Mouse (Mus musculus) right cerebral cortex, postnatal 36 days (tissue): ENCODE results near the gene Mpv17.

Experiments used
- DNase-seq, 2 experiments: peaks; one replicate each; pipeline ENCODE4 v3.0.0; 2022; ENCODE audit warnings: low spot score in 2 of 2, mixed read lengths in 1 of 2

Mpv17 gene

GRCm38 (mm10) chr5:31154152-31154553, at the start of gene Mpv17:
Gene Mpv17, minus strand, starts transcription at chr5:31154251.
- peak; percentile 76 to 80 for DNase-seq

DNA sequence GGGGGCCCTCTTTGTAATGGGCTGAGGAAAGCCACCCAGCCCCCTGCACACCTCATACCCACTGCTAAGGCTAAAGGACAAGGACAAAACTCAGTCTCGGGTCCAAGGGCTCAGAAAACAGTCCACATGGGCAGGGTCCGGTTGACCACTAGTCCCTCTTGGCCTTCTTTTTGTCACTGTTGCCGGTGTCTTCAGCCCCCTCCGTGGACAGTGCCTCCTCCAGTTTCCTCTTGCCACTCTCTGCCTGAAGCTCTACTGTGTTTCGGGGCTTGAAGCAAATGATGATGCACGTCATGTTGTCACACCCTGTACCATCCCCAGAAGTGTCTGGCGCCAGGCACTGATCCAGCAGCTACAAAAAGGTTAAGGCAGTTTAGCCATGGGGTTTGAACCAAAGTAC, 48.9 kb upstream of the Mpv17 start:
- no peak for DNase-seq

DNA sequence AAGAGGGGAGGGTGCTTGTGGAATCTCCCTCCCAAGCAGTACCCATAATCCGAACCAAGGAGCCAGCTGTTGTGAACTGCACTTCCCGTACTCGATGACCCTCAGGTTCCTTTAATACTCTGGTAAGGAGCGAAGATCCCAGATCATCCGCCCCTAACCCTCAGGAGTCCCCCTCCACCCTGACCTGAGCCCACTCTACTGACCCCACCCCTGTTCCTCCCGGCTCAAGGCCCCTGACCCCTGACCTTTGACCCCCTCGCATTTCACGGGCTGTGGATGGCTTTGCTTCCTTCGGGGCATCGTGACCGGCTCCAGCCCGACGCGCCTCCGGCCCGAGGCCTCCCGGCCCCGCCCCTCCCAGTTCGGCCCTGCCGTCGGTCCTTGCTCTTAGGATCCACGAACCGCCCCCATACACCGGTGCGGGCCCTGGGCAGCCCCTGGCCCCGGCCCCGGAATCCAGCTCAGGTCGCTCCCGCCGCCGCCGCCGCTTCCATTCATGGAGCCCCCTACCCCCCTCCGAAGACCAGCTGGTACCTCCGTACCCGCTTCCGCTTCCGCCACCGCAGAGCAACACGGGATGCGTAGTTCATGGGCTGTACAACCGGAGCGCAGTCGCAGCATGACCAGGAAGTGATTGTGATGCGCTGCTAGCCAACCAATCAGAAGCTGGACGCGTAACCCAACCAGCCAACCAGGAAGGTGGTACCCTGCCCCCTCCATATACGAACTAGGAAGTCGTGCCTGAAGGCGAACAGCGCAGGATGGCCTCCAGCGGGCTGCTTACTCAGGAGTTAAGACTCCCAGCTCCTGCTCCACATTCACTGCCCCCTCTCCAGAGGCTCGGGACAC, 47.9 kb upstream of the Mpv17 start, which contains the start of gene Zfp513:
Gene Zfp513 (minus strand): TSS at position 562 of the 849 bp plus-strand sequence.
- DNase-seq, result peak; percentile 98 to 99

GRCm38 (mm10) chr5:31201042-31201741, 47.1 kb upstream of the Mpv17 start:
- no peak for DNase-seq

DNA sequence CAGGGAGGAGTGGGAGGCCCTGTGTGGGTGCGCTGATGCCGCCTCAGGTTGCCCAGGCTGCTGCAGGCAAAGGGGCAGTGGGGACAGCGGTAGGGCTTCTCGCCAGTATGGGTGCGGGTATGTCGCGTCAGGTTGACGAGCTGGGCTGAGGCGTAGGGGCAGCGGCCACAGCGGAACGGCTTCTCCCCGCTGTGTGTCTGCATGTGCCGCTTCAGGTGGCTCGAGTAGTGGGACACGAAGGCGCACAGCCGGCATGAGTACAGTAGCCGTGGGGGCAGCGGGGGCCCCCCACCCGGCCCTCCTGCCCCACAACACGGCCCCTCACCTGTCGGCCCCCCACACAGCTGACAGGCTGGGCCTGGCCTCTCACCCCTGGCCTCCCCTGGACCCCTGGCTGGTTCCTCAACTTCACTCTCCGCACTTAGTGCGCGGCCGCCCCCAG, 46.3 kb upstream of the Mpv17 start:
- no peak for DNase-seq

GRCm38 (mm10) chr5:31199893-31200292, 45.8 kb upstream of the Mpv17 start:
- no peak for DNase-seq

DNA sequence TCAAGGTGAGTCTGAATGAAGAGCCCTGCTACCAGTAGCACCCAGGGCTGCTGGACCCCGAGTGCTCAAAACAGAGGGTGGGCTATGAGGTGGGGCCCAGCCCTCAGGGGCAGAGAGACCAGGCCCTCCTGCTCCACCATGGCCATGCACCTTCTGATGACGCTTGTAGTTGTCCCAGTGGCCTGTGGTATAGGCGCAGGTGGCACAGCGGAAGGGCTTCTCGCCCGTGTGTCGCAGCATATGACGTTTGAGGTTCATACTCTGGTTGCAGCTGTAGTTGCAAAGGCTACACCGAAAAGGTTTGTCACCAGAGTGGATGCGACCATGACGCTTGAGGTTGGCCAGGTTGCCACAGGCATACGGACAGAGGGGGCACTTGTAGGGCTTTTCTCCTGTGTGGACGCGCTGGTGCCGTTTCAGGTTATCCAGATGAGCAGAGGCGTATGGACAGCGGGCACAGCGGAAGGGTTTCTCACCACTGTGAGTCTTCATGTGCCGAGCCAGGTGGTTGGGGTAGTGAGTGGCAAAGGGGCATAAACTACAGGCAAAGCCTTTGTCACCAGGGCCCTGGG, 45.4 kb upstream of the Mpv17 start:
- no peak for DNase-seq

DNA sequence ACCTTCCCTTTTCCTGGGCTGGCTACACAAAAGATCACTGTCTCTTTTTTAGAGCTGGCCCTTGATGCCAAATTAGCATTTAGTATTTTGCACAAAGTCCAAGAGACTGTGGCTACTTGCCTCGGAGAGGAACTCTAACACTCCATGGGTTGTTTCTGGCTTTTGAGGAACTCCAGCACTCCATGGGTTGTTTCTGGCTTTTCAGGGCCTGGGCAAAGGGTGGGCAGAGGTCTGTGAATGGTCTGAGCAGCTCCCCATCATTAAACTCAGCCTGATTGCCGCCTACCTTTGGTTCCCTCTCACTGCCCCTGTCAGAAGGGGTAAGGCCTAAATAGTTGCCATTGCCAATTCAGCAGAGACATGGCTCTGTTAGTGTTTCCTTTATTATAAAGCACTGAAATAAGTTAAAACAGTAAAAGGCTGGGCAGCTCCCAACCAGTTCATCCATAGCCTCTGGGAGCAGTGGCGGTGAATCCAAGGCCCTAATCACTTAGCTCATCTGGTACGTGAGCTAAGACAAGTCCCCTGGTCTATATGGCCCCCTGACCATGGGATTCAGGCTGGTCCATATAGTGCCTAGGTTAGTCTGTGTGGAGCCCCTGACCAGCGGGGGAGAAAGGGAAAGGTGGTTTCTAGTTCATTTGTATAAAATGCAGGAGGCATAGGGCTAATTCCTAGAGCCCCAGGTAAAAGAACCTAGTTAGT, 44.7 kb upstream of the Mpv17 start:
- DNase-seq, result no peak

- DNase-seq, result no peak
These were observed 44.1 kb upstream of the Mpv17 start for GRCm38 (mm10) chr5:31198170-31198569.

DNA sequence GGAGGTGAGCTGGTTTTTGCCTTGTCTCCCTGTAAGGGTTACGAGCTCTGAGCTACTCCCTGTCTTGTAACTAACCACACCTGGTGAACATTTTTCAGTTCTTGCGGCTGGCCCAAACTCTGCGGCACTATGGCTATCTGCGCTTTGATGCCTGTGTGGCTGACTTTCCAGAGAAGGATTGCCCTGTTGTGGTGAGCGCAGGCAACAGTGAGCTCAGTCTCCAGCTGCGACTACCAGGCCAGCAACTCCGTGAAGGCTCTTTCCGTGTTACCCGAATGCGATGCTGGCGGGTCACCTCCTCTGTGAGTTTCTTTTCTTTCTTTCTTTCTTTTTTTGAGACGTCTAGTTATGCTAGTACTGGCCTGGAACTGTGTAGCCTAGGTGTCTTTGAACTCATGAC, 43.0 kb upstream of the Mpv17 start:
- no peak for DNase-seq

DNA sequence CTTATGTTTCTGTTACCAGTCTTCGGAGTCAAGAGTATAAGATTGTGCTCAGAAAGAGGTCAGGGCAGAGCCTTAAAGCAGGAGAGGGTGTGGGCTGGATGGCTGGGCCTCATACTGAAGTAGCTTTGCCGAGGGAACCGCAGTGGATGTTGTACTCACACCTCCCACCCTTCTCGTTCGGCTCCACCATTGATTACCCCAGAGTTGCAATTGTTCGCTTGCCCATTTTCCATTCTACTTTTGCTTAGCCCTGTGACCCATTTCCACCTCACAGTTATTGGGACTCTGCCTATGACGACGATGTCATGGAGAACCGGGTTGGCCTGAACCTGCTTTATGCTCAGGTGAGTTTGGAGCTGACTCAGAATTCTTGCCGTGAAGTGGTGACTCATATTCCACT, 42.2 kb upstream of the Mpv17 start:
- DNase-seq, result no peak

GRCm38 (mm10) chr5:31195671-31196070, 41.6 kb upstream of the Mpv17 start:
- no peak for DNase-seq

DNA sequence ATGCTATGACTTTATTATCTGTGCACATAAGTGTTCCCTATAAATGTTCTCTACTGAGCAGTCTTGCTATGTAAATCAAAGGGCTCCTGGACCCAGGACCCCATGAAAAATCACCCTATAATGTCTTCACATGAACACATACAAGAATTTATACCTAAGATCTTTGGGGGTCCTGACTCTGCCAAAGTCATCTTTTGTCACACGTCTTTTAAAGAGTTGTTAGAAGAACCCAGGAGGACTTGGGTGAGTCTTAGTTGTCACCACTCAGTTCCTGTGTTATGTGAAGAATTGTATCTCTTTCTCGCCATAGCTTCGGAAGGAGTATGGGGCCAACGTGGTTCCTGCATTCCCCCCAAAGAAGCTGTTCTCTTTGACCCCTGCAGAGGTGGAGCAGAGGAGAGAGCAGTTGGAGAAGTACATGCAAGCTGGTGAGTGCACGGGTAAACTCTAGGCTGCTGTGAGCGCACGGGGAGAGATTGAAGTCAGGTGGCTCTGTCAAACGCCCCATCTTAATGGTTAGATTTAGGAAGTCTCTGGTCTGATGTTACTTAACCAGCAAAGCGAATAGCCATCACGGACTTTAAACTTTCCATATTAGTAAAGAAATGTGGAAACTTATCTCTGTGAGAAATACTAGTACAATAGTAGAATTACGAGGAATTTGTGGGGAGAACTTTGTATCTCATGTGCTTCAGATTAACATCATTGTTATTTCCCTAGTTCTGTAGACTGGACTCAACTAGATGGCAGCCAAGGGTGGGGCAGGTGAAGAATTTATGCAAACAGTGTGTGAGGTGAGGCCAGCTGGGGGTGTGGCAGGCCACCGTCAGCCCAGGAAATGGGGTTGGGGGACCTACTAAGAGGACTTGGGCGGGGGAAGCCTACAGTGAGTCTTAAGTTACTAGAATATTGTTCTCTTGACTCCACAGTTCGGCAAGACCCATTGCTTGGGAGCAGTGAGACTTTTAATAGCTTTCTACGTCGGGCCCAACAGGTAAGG, 40.7 kb upstream of the Mpv17 start:
- DNase-seq, result no peak

DNA sequence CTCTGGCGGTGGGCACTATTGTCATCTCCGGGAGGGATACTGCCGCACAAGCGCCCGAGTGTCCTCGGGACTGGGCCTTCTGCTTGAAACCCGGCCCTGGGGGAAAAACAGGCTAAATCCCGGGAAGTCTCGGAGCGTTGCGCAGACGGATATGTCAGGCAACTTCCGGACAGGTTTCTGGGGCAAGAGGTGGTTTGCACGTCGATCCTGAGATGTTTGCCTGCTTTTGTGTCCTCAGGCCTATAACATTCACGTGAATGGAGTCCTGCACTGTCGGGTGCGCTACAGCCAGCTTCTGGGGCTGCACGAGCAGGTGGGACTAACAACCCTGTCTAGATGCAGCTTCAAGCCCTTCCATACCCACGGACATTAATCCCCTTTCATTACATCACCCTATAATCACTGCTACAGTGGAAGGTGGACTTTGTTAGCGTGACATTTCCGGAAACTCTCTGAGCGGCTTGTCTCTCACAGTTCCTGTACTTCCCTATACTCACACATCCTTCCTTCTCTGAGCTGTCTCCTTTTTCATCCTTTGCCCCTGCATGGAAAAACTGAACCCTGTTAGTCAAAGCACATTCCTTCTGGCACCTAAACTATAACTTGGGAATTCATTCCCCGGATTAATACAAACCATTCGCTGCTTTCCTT, 39.7 kb upstream of the Mpv17 start:
- DNase-seq, result no peak

- peak; percentile 99 to 100 for DNase-seq
These were observed 39.0 kb upstream of the Mpv17 start, which contains the start of the genes Snx17 and Eif2b4 for GRCm38 (mm10) chr5:31192939-31193630. Gene Snx17, plus strand, starts transcription at chr5:31193227. Gene Eif2b4, minus strand, starts transcription at chr5:31193430.

DNA sequence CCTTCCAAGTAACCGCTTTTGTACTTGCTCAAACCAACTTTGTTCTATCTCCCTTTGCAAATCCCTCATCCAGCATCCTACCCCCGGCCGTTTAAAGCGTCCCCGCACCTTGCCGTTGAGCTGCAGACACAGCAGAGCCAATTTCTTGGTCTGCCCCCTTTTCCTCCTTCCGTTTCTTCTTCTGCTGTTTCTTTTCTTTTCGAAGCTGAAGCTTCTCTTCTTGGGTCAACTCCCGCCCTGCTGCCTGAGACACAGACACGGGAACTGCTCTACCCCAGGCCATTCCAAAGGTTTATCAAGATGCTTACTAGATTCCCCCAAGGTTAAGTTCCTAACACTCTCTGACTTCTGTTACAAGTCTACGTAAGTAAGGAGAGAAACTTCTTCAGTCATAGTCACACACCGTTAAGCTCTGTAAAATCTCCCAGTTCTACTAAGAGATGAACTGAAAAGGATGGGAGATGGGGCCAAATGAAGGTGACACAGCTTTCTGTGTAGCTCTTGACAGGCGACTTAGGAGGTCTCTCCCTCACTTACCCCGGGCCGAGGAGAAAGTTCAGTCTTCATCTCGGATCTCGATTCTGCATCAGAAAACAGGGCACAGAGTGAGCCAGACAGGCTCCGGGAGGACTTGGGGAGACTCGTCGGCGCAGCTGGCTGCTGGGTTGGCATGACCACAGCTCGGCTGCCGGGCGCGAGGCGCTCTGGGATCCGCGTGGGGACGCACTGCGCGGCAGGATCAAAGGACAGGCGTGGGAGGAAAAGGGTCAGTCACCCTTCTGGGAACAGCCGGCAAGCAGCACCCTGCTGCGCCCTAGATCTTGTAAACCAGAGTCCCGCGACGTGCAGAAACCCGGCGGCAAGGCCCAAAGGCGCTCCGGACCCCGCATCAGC, 38.2 kb upstream of the Mpv17 start:
- peak in 1 of 2 experiments; percentile 57 for DNase-seq

- DNase-seq, result no peak
These were observed 36.1 kb upstream of the Mpv17 start for GRCm38 (mm10) chr5:31190201-31190600.

DNA sequence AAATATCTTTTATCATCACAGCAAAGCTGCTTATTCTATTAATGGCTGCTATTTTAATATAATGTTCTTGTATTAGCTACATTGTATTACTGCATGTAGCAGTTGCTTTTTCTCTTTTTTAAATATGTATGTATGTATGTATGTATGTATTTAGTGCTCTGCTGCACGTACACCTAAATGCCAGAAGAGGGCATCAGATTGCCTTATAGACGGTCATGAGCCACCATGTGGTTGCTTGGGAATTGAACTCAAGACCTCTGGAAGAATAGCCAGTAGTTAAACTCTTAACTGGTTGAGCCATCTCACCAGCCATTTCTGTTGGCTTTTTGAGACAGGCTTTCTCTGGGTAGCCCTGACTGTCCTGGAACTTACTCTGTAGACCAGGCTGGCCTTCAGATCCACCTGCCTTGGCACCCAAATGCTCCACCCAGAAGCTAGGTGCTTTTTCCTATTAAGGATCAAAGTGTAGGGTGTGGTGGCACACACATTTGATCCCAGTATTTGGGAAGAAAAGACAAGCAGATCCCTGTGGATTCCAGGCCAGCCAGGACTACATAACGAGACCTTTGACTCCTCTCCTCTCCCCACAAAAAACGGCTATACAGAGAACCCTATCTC, 34.3 kb upstream of the Mpv17 start:
- no peak for DNase-seq
